Mouse (Mus musculus): ENCODE measurements around the gene Pik3ap1.

DNA sequence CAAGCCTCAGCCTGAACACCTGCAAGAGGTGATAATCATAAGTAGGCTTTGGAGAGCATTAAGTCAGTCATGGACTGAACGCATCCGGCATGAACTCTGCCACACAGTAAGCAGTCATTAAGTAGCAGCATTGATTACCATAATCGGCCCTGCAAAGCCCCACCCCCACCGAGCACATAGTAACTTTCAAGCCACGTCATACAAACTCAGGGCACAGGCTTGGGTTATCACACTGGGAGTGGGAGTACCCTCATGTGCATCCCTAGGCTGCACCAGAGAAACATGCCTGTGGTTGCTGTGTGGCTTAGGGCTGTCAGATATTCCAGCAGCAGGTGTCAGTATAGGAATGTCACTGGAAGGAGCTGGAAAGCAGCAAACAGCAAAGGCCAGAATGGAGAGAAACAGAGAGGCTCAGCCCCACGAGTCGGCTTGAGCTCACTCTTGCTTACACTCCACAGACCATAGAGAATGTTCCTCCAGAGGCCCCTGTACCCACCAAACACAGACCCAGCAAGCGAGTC is 105.1 kb downstream of the Pik3ap1 start:
- TF ChIP-seq EP300 (IDR thresholded peaks at IDR 0.05; ENCODE audit: insufficient read depth, low read depth, low read length) (no peak), POLR2A (IDR thresholded peaks at IDR 0.05; ENCODE audit: insufficient read depth, low read depth, low read length) (no peak)
